12 mouse cellular contexts compared by ENCODE assay signal in the genomic region with DNA sequence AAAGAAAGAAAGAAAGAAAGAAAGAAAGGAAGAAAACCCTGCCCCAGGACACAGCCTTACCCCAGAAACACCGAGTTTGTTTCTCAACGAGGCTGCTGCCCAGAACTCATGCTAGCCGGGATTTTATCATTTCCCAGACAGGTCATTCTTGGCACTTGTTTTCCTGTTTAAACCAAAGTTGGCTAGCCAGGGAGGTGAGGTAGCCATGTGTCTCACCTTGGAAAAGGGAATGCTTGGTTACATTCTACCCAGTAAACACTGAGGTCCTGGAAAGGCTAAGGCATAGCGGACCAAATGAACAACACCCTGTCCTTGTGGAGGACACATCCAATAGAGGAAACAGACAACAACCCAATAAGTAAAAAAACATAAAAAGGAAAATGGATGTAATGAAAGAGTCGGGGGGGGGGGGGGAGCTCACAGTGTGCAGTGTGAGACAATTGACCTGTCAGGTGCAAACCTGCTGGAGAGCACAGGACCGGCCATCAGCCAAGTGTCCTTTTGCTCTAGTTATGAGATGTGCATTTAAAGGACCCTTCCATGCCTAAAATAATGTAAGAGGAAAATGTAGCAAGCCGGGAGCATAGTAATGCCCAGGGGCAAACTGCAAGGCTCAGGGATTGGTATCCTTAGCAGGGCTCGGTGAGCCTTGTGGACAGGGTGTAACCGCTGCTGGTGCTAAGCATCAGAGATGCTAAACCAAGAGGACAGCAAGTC.
"Had no signal": no experiment of that assay in that cellular context is flagged by ENCODE, and none has a peak within 500 bp of the region (broad histone marks: within the 10 kb centered on the region; RNA-seq: fewer than 3 reads in every experiment).

No protein-coding gene starts in this region.

- H3K9ac ChIP-seq: liver, embryonic 12.5 days; lung, embryonic 15.5 days; midbrain, embryonic 15.5 days; neural tube, embryonic 12.5 days had no signal

- DNase-seq: kidney, postnatal 14 days; lung, postnatal 14 days; thymus, adult 18-20 months; thymus, postnatal 14 days had no signal

- H3K27ac ChIP-seq: limb, embryonic 10.5 days; liver, embryonic 12.5 days; lung, embryonic 15.5 days; macrophage; midbrain, embryonic 15.5 days; neural tube, embryonic 12.5 days had no signal

- H3K27me3 ChIP-seq: liver, embryonic 12.5 days; lung, embryonic 15.5 days; midbrain, embryonic 15.5 days; neural tube, embryonic 12.5 days had no signal

- H3K4me3 ChIP-seq: limb, embryonic 10.5 days; liver, embryonic 12.5 days; lung, embryonic 15.5 days; megakaryocyte, embryonic 14.5 days; midbrain, embryonic 15.5 days; neural tube, embryonic 12.5 days had no signal

- H3K4me2 ChIP-seq: liver, embryonic 12.5 days; lung, embryonic 15.5 days; midbrain, embryonic 11.5 days; midbrain, embryonic 15.5 days; neural tube, embryonic 12.5 days had no signal

- ATAC-seq: liver, embryonic 12.5 days; midbrain, embryonic 15.5 days had no signal

- H3K36me3 ChIP-seq: limb, embryonic 10.5 days; liver, embryonic 12.5 days; lung, embryonic 15.5 days; midbrain, embryonic 15.5 days; neural tube, embryonic 12.5 days had no signal

- H3K4me1 ChIP-seq: liver, embryonic 12.5 days; lung, embryonic 15.5 days; megakaryocyte, embryonic 14.5 days; midbrain, embryonic 15.5 days; neural tube, embryonic 12.5 days had no signal

- H3K9me3 ChIP-seq: limb, embryonic 10.5 days; liver, embryonic 12.5 days; lung, embryonic 15.5 days; megakaryocyte, embryonic 14.5 days; midbrain, embryonic 15.5 days; neural tube, embryonic 12.5 days had no signal
